Mouse (Mus musculus) lung, postnatal 25 days (tissue): ENCODE results near the gene Wipi2.

Experiments used
- DNase-seq: peaks from one replicate; pipeline ENCODE4 v3.0.0; 2022; ENCODE audit warnings: low spot score

The Wipi2 gene

GRCm38 (mm10) chr5:142627398-142627797 is at the start of gene Wipi2:
Wipi2 (plus strand) TSS chr5:142627698.
- DNase-seq, result no peak

GRCm38 (mm10) chr5:142578192-142578591 is 49.3 kb upstream of the Wipi2 start:
- DNase-seq, result no peak

DNA sequence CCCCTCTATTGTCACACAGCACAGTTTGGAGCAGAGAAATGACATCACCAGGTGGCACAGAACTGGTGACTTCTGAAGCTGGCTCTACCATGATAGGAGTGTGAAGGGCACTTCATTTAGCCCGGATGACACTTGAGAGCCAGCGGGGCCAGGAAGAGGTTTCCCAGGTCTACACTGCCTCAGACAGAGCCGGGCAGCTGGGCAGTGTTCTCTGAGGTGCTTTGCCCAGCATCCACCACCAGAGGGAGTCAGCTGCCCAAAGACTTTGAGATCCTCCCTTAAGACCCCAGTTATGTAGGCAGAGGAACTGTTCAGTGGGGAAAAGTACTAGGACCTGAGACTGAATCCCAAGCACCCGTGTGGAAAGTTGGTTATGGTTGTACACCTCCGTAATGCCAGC is 46.0 kb upstream of the Wipi2 start:
- DNase-seq, result peak; percentile 35

GRCm38 (mm10) chr5:142583616-142584126 is 43.8 kb upstream of the Wipi2 start:
- DNase-seq, result no peak

DNA sequence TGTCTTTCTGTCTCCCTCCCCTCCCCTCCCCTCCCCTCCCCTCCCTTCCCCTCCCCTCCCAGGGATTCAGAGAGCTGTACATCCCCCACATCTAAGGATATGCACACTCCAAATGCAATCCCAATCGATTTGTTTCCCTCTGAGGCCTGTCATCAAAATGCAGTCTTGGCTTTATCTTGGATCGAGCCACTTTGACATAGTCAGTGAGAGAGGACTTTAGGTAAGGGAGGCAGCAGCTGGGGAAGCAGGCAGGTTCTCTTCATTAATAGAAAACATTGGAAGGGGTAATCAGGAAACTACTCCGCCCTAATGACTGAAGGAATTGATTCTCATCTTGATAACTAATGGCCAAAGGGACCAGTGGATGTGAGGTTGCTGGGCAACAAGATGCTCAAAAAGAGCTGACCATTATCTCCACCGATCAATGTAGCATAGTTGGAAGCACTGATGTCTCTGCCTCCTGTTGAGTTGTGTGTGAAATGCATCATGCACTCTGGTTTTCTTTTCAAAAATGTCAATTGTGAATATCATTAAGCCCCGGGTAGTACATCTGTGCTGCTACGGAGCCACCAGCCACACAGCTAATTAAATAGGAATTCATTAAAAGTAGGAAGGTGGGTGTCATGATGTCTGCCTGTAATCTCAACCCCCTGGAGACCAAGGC is 36.4 kb upstream of the Wipi2 start:
- no peak for DNase-seq

DNA sequence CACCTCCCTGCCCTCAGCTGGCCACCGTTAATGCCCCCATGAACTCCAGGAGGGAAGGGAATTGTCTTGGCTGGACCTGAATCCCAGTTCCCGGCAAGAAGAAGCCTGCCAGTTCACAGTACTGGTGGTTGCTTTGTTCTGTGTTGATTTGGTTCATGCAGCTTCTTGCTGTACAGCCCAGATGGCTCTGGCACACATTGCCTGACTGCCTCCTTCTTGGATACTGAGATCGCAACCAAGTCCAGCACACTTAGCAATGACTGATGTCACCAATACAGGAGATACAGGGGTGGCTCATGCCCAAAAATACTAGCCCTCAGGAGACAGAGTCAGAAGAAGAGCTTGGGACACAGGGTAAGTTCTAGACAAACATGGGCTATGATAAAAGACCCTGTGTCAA is 31.8 kb upstream of the Wipi2 start:
- DNase-seq, result no peak

GRCm38 (mm10) chr5:142596723-142597122 is 30.8 kb upstream of the Wipi2 start:
- no peak for DNase-seq

GRCm38 (mm10) chr5:142597648-142598390 is 29.7 kb upstream of the Wipi2 start:
- no peak for DNase-seq

DNA sequence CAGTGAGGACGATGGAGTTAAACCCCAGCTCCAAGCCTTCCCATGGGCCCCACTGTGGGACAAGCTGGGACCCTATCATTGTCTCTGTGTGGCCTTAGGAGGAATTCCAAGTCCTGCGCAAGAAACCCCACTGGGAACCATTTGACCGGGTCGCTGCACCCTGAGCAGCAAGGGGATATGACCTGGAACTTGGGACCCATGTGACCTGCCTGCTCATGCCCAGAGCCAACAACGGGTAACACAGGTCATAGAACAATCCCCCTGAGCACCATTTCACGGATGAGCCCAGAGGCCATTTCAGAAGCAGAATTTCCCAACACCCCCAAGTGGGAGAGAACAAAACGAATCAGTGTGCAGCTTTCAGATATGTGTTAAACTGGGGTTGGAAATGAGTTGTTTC is 23.1 kb upstream of the Wipi2 start:
- no peak for DNase-seq

- no peak for DNase-seq
Measured at GRCm38 (mm10) chr5:142605288-142605687, 22.2 kb upstream of the Wipi2 start.

GRCm38 (mm10) chr5:142608259-142608988 is 19.1 kb upstream of the Wipi2 start, which contains the start of gene Mmd2:
Mmd2 (minus strand) TSS chr5:142608800.
- no peak for DNase-seq

GRCm38 (mm10) chr5:142608989-142609325 is 18.5 kb upstream of the Wipi2 start:
- no peak for DNase-seq

- DNase-seq, result no peak
Measured at GRCm38 (mm10) chr5:142610362-142610761, 17.1 kb upstream of the Wipi2 start.

DNA sequence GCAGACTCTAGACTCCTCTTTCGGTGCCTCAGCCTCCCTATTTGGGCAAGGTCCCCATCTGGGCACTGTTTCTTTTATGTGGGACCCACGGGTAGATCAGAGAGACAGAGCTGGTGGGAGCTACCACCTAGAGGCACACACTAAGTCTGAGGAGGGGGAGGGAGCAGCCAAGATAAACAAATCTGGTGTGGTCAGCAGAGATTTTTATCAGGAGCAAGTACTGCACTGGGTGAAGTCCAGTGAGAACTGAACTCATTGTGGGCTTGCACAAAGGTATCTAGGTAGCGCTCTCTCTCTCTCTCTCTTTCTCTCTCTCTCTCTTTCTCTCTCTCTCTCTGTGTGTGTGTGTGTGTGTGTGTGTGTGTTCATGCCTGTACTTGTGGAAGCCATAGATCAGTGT is 13.0 kb upstream of the Wipi2 start:
- no peak for DNase-seq

- DNase-seq, result no peak
Measured at GRCm38 (mm10) chr5:142615638-142616037, 11.9 kb upstream of the Wipi2 start.

GRCm38 (mm10) chr5:142616326-142616725 is 11.2 kb upstream of the Wipi2 start:
- no peak for DNase-seq

- no peak for DNase-seq
Measured at GRCm38 (mm10) chr5:142619866-142620265, 7.6 kb upstream of the Wipi2 start.

GRCm38 (mm10) chr5:142621421-142621820 is 6.1 kb upstream of the Wipi2 start:
- no peak for DNase-seq

DNA sequence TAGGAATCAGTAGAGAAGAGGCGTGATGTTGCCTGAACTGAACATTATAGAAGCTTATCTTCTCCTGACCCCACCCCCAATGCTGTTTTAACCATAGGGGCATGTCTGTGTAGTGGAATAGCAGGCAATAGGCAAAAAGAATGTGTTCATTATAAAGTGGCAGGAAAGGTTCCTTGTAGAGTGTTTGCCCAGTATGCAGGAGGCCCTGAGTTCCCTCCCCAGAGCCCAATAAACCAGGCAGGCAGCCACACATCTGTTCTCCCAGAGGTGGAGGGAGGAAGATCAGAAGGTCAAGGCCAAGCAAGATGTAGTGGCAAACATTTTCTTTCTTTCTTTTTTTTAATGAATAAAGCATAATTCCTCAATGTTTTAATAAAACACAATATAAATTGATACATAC is 5.4 kb upstream of the Wipi2 start:
- no peak for DNase-seq

- DNase-seq, result no peak
Measured at GRCm38 (mm10) chr5:142623080-142623479, 4.4 kb upstream of the Wipi2 start.

- DNase-seq, result peak; percentile 97
Measured at GRCm38 (mm10) chr5:142628726-142629662, 1.5 kb downstream of the Wipi2 start.

DNA sequence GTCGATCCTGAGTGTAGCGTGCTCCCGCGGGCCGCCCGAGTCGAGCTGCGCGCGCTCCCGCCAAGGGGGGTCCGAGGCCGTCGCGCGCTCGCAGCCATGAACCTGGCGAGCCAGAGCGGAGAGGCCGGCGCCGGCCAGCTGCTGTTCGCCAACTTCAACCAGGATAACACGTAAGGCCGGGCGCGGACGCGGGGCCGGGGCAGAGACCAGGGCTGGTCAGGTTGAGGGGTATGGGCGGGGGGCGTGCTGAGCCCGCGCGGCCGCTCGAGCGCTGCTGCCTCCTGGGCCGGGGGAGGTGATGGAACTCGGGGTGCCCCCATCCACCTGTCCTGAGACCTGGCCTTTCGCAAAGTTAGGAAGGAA is 2.1 kb downstream of the Wipi2 start:
- no peak for DNase-seq
